Mouse (Mus musculus): ENCODE measurements around the gene Kcnt1.

DNA sequence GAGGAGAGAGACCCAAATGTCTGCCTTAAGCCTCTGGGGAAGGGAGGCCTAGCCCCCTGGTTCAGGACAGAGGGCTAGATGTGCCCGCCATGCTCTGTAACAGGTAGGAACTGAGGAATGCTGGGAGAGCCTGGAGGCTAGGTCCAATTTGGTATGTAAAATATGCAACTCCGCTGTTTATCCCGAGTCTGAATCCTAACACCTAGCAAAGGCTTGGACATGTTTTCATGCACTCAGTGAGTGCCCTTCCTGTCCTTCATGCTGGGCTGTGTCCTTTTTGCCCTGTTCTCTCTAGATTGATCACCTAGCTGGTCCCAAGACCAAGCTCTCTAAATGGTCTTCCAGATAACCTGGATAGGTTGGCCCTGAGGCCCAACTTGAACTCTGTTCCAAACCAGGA, 3.6 kb upstream of the Kcnt1 start:
- TF ChIP-seq EP300 (optimal IDR thresholded peaks at IDR 0.05): no peak
- TF ChIP-seq CTCF (IDR thresholded peaks at IDR 0.05; ENCODE audit: low read depth): no peak
